Mouse (Mus musculus): Measurements from ENCODE around the gene Cacna1c. TPM values are rescaled to one million over a fixed set of nuclear protein-coding genes. Genes with fewer than 3 reads are reported as not detected.
A peak's percentile ranks its signal among the peaks of the same experiment; 100 is the strongest.
"Not testable (repeated sequence)": the region's sequence is repeated elsewhere in the genome, so short reads cannot be mapped to it uniquely, and the experiment has no call there.

Gene Cacna1c
- polyA plus RNA-seq, 1 experiment from 2014 or later = 2.0 TPM

- H3K27me3 ChIP-seq (ENCODE audit: poor library complexity, severe bottlenecking); H3K27ac ChIP-seq; DNase-seq (ENCODE audit: extremely low spot score, low spot score); H3K4me3 ChIP-seq; H3K36me3 ChIP-seq (replicated peaks); H3K4me1 ChIP-seq: not testable (repeated sequence)
- WGBS = 87% methylated on average over 4 of the region's 4 CpGs
- peaks cover 11% of the 10 kb centered on the region; the same call in 1 of the 2 replicates for H3K9me3 ChIP-seq
Measured at GRCm38 (mm10) chr6:118578741-118579140, 617.5 kb downstream of the Cacna1c start.

GRCm38 (mm10) chr6:118574351-118574750 is 621.9 kb downstream of the Cacna1c start:
- H3K36me3 ChIP-seq (replicated peaks) = no peaks in the 10 kb centered on the region
- no peak for DNase-seq (ENCODE audit: extremely low spot score, low spot score)

GRCm38 (mm10) chr6:118567816-118568215 is 628.4 kb downstream of the Cacna1c start:
- Histone ChIP-seq H3K9me3 (peaks cover 2% of the 10 kb centered on the region; the same call in 1 of the 2 replicates), H3K4me3 (no peak overlapping the region), H3K4me1 (peaks cover 4% of the 10 kb centered on the region), H3K27ac (no peak overlapping the region), H3K36me3 (replicated peaks) (peaks cover 3% of the 10 kb centered on the region; the same call in 1 of the 2 replicates), H3K27me3 (ENCODE audit: poor library complexity, severe bottlenecking) (no peaks in the 10 kb centered on the region)
- WGBS = 85% methylated on average over 3 of the region's 3 CpGs
- DNase-seq (ENCODE audit: extremely low spot score, low spot score) = no peak

More at GRCm38 (mm10) chr6:118574351-118574750, 621.9 kb downstream of the Cacna1c start:
- H3K27me3 ChIP-seq (ENCODE audit: poor library complexity, severe bottlenecking) = no peaks in the 10 kb centered on the region
- H3K4me3 ChIP-seq = no peak overlapping the region
- H3K9me3 ChIP-seq = peaks cover 11% of the 10 kb centered on the region; the same call in 1 of the 2 replicates
- no peak overlapping the region for H3K27ac ChIP-seq
- no peaks in the 10 kb centered on the region for H3K4me1 ChIP-seq
- 89% methylated on average over 6 of the region's 6 CpGs for WGBS

GRCm38 (mm10) chr6:118561745-118562609 is 634.2 kb downstream of the Cacna1c start, which contains the start of gene Ankrd26:
Gene Ankrd26 (minus strand): TSS chr6:118562226.
- Histone ChIP-seq H3K4me1 (peaks cover 35% of the 10 kb centered on the region), H3K4me3 (peak within 1 kb of the TSS; percentile 66), H3K9me3 (no peaks in the 10 kb centered on the region), H3K36me3 (replicated peaks) (peaks cover 25% of the 10 kb centered on the region), H3K27me3 (ENCODE audit: poor library complexity, severe bottlenecking) (no peaks in the 10 kb centered on the region), H3K27ac (peak within 1 kb of the TSS; percentile 88)
- DNase-seq (ENCODE audit: extremely low spot score, low spot score) = peak; percentile 92
- WGBS = 7% methylated on average over 54 of the region's 54 CpGs

GRCm38 (mm10) chr6:118561225-118561624 is 635.0 kb downstream of the Cacna1c start:
- Histone ChIP-seq H3K36me3 (replicated peaks) (peaks cover 33% of the 10 kb centered on the region), H3K9me3 (no peaks in the 10 kb centered on the region), H3K4me3 (peak overlapping the region; percentile 66), H3K27me3 (ENCODE audit: poor library complexity, severe bottlenecking) (no peaks in the 10 kb centered on the region), H3K27ac (peak overlapping the region; percentile 88), H3K4me1 (peaks cover 35% of the 10 kb centered on the region)
- DNase-seq (ENCODE audit: extremely low spot score, low spot score) = no peak
- WGBS = 84% methylated on average over 8 of the region's 8 CpGs

GRCm38 (mm10) chr6:118538627-118539026 is 657.6 kb downstream of the Cacna1c start:
- peaks cover 97% of the 10 kb centered on the region for H3K36me3 ChIP-seq (replicated peaks)
- no peaks in the 10 kb centered on the region for H3K4me1 ChIP-seq
- no peaks in the 10 kb centered on the region for H3K27me3 ChIP-seq (ENCODE audit: poor library complexity, severe bottlenecking)
- H3K9me3 ChIP-seq = no peaks in the 10 kb centered on the region
- H3K4me3 ChIP-seq = no peak overlapping the region
- H3K27ac ChIP-seq = no peak overlapping the region
- 89% methylated on average over 4 of the region's 4 CpGs for WGBS
- no peak for DNase-seq (ENCODE audit: extremely low spot score, low spot score)

Other genes with a start within 250 kb of the Cacna1c start
- 11.1 and 11.2 TPM in 2 replicates for gene Dcp1b, start 21.2 kb downstream of the Cacna1c start, polyA plus RNA-seq (2016; fragmentation: Nextera tagmentation; extraction: Ambion mirVana)
- gene Cacna2d4, start 40.1 kb upstream of the Cacna1c start, polyA plus RNA-seq (2016; fragmentation: Nextera tagmentation; extraction: Ambion mirVana) = not detected in 2 replicates
- gene Lrtm2, start 134.3 kb upstream of the Cacna1c start, polyA plus RNA-seq (2016; fragmentation: Nextera tagmentation; extraction: Ambion mirVana) = 0.16 and 0.19 TPM in 2 replicates
- gene Adipor2, start 221.3 kb upstream of the Cacna1c start, polyA plus RNA-seq (2016; fragmentation: Nextera tagmentation; extraction: Ambion mirVana) = 37.1 and 38.8 TPM in 2 replicates

All from forebrain, embryonic 10.5 days (tissue).